Mouse (Mus musculus): ENCODE measurements at regions not wholly inside any gene's neighbourhood (a gene's known extent, or its start where the extent isn't known, plus 50 kb on each side); places are given as distances from the start of the nearest gene placed in this dataset.

GRCm38 (mm10) chr13:71148491-71149302 is 307.1 kb upstream of the Adamts16 start:
- Histone ChIP-seq H3K27me3 (peaks cover 47% of the 10 kb centered on the region), H3K9ac (replicated peaks) (no peak overlapping the region), H3K36me3 (no peaks in the 10 kb centered on the region), H3K27ac (peak overlapping the region; percentile 51), H3K4me3 (replicated peaks) (no peak overlapping the region), H3K4me2 (replicated peaks) (0 out of 2 replicates have a peak overlapping the region, but pooled peaks have one; percentile 3), H3K4me1 (replicated peaks) (peaks cover 17% of the 10 kb centered on the region), H3K9me3 (no peaks in the 10 kb centered on the region)
- WGBS: 4% methylated on average over 8 of the region's 8 CpGs
- peak; percentile 82 for ATAC-seq

- H3K27ac ChIP-seq: no peak overlapping the region
- peaks cover 41% of the 10 kb centered on the region for H3K27me3 ChIP-seq
- no peaks in the 10 kb centered on the region for H3K9me3 ChIP-seq
- ATAC-seq: no peak
- WGBS: 78% methylated on average over 3 of the region's 3 CpGs
- no peak overlapping the region for H3K4me3 ChIP-seq (replicated peaks)
- peaks cover 17% of the 10 kb centered on the region for H3K4me1 ChIP-seq (replicated peaks)
- H3K36me3 ChIP-seq: no peaks in the 10 kb centered on the region
- H3K9ac ChIP-seq (replicated peaks): no peak overlapping the region
- H3K4me2 ChIP-seq (replicated peaks): no peak overlapping the region
Observed at GRCm38 (mm10) chr13:71146859-71147443, 305.3 kb upstream of the Adamts16 start.

- peak; percentile 77 for ATAC-seq
Observed at GRCm38 (mm10) chr13:71138745-71139312, 297.2 kb upstream of the Adamts16 start.

GRCm38 (mm10) chr13:71135940-71136632 is 294.5 kb upstream of the Adamts16 start:
- Histone ChIP-seq H3K27ac (no peak overlapping the region), H3K4me1 (replicated peaks) (peaks cover 25% of the 10 kb centered on the region), H3K9me3 (no peaks in the 10 kb centered on the region), H3K27me3 (peaks cover 9% of the 10 kb centered on the region), H3K4me2 (replicated peaks) (no peak overlapping the region), H3K36me3 (no peaks in the 10 kb centered on the region), H3K9ac (replicated peaks) (no peak overlapping the region), H3K4me3 (replicated peaks) (no peak overlapping the region)
- peak; percentile 74 for ATAC-seq
- WGBS: 16% methylated on average over 5 of the region's 5 CpGs

More at GRCm38 (mm10) chr13:71138745-71139312, 297.2 kb upstream of the Adamts16 start:
- Histone ChIP-seq H3K27me3 (peaks cover 18% of the 10 kb centered on the region), H3K36me3 (no peaks in the 10 kb centered on the region), H3K4me2 (replicated peaks) (no peak overlapping the region), H3K9ac (replicated peaks) (no peak overlapping the region), H3K4me1 (replicated peaks) (peaks cover 25% of the 10 kb centered on the region), H3K27ac (no peak overlapping the region; the same call in 1 of the 2 replicates), H3K4me3 (replicated peaks) (no peak overlapping the region), H3K9me3 (no peaks in the 10 kb centered on the region)
- 23% methylated on average over 11 of the region's 11 CpGs for WGBS

GRCm38 (mm10) chr13:71121484-71121883 is 279.9 kb upstream of the Adamts16 start:
- Histone ChIP-seq H3K27me3 (0 out of 2 replicates have a peak, but pooled peaks cover 1% of the 10 kb centered on the region), H3K36me3 (no peaks in the 10 kb centered on the region), H3K4me3 (replicated peaks) (no peak overlapping the region), H3K27ac (no peak overlapping the region), H3K9me3 (no peaks in the 10 kb centered on the region), H3K4me2 (replicated peaks) (no peak overlapping the region), H3K9ac (replicated peaks) (no peak overlapping the region), H3K4me1 (replicated peaks) (no peaks in the 10 kb centered on the region)
- no peak for ATAC-seq
- 34% methylated on average over 1 of the region's 1 CpGs for WGBS

GRCm38 (mm10) chr13:71108175-71108574 is 266.6 kb upstream of the Adamts16 start:
- peaks cover 19% of the 10 kb centered on the region for H3K4me1 ChIP-seq (replicated peaks)
- no peaks in the 10 kb centered on the region for H3K9me3 ChIP-seq
- no peak overlapping the region for H3K27ac ChIP-seq
- no peaks in the 10 kb centered on the region for H3K36me3 ChIP-seq
- H3K4me3 ChIP-seq (replicated peaks): no peak overlapping the region
- WGBS: 89% methylated on average over 8 of the region's 8 CpGs
- no peak overlapping the region for H3K4me2 ChIP-seq (replicated peaks)
- no peak overlapping the region for H3K9ac ChIP-seq (replicated peaks)
- no peak for ATAC-seq
- H3K27me3 ChIP-seq: peaks cover 28% of the 10 kb centered on the region

- Histone ChIP-seq H3K36me3 (no peaks in the 10 kb centered on the region), H3K4me1 (replicated peaks) (peaks cover 19% of the 10 kb centered on the region), H3K4me3 (replicated peaks) (peak overlapping the region; percentile 35), H3K9ac (replicated peaks) (peak overlapping the region; percentile 61), H3K9me3 (no peaks in the 10 kb centered on the region), H3K27ac (peak overlapping the region; percentile 52; the same call in 1 of the 2 replicates), H3K27me3 (peaks cover 43% of the 10 kb centered on the region), H3K4me2 (replicated peaks) (peak overlapping the region; percentile 63)
- ATAC-seq: peak; percentile 88
- WGBS: 12% methylated on average over 18 of the region's 18 CpGs
Observed at GRCm38 (mm10) chr13:71105229-71105838, 263.7 kb upstream of the Adamts16 start.

GRCm38 (mm10) chr13:71104419-71105228 is 263.0 kb upstream of the Adamts16 start:
- H3K4me1 ChIP-seq (replicated peaks): peaks cover 19% of the 10 kb centered on the region
- no peaks in the 10 kb centered on the region for H3K36me3 ChIP-seq
- no peaks in the 10 kb centered on the region for H3K9me3 ChIP-seq
- peak overlapping the region; percentile 52 for H3K27ac ChIP-seq
- 22% methylated on average over 22 of the region's 22 CpGs for WGBS
- H3K4me2 ChIP-seq (replicated peaks): peak overlapping the region; percentile 63
- peaks cover 43% of the 10 kb centered on the region for H3K27me3 ChIP-seq
- H3K9ac ChIP-seq (replicated peaks): peak overlapping the region; percentile 61
- H3K4me3 ChIP-seq (replicated peaks): peak overlapping the region; percentile 35
- ATAC-seq: peak; percentile 49

- 67% methylated on average over 6 of the region's 6 CpGs for WGBS
- Histone ChIP-seq H3K27me3 (no peaks in the 10 kb centered on the region), H3K27ac (no peak overlapping the region), H3K36me3 (no peaks in the 10 kb centered on the region), H3K4me2 (replicated peaks) (no peak overlapping the region), H3K4me1 (replicated peaks) (peaks cover 3% of the 10 kb centered on the region; the same call in 1 of the 2 replicates), H3K4me3 (replicated peaks) (no peak overlapping the region), H3K9ac (replicated peaks) (no peak overlapping the region), H3K9me3 (0 out of 2 replicates have a peak, but pooled peaks cover 4% of the 10 kb centered on the region)
- no peak for ATAC-seq
Observed at GRCm38 (mm10) chr13:71084301-71084700, 242.7 kb upstream of the Adamts16 start.

GRCm38 (mm10) chr13:71075916-71076315 is 234.3 kb upstream of the Adamts16 start:
- Histone ChIP-seq H3K9ac (replicated peaks) (no peak overlapping the region), H3K9me3 (0 out of 2 replicates have a peak, but pooled peaks cover 4% of the 10 kb centered on the region), H3K4me3 (replicated peaks) (no peak overlapping the region), H3K27me3 (no peaks in the 10 kb centered on the region), H3K36me3 (no peaks in the 10 kb centered on the region), H3K27ac (no peak overlapping the region), H3K4me2 (replicated peaks) (no peak overlapping the region), H3K4me1 (replicated peaks) (peaks cover 16% of the 10 kb centered on the region)
- ATAC-seq: no peak
- 89% methylated on average over 4 of the region's 4 CpGs for WGBS

- ATAC-seq: peak; percentile 62
- H3K27ac ChIP-seq: 0 out of 2 replicates have a peak overlapping the region, but pooled peaks have one; percentile 4
- no peaks in the 10 kb centered on the region for H3K9me3 ChIP-seq
- no peak overlapping the region for H3K4me3 ChIP-seq (replicated peaks)
- 18% methylated on average over 10 of the region's 10 CpGs for WGBS
- no peaks in the 10 kb centered on the region for H3K36me3 ChIP-seq
- peaks cover 23% of the 10 kb centered on the region for H3K4me1 ChIP-seq (replicated peaks)
- 0 out of 2 replicates have a peak, but pooled peaks cover 2% of the 10 kb centered on the region for H3K27me3 ChIP-seq
- 0 out of 2 replicates have a peak overlapping the region, but pooled peaks have one; percentile 6 for H3K4me2 ChIP-seq (replicated peaks)
- no peak overlapping the region for H3K9ac ChIP-seq (replicated peaks)
Observed at GRCm38 (mm10) chr13:71074012-71074411, 232.4 kb upstream of the Adamts16 start.
